Mouse (Mus musculus) activated CD4-positive, CD25-positive, alpha-beta regulatory T cell, adult 4 months (primary cell): Measurements from ENCODE around the gene Ubxn1. TPM values are rescaled to one million over a fixed set of nuclear protein-coding genes. Genes with fewer than 3 reads are reported as not detected.
"Not testable (repeated sequence)": the region's sequence is repeated elsewhere in the genome, so short reads cannot be mapped to it uniquely, and the experiment has no call there.

ENCODE experiments used
- ATAC-seq: one replicate; pipeline ENCODE4 v1.8.0; 2017
- polyA plus RNA-seq, 2 experiments: library from polyadenylated mRNA; unstranded; fragments of 100-300 nt; shearing (Covaris generic); gene quantifications; one replicate each; pipeline ENCODE4 v1.2.1; 2017

Gene Ubxn1
- polyA plus RNA-seq, 2 experiments from 2014 or later, result 62.6 to 75.9 TPM

- ATAC-seq, result no peak
These were observed 13.6 kb upstream of the Ubxn1 start for GRCm38 (mm10) chr19:8857689-8858088.

DNA sequence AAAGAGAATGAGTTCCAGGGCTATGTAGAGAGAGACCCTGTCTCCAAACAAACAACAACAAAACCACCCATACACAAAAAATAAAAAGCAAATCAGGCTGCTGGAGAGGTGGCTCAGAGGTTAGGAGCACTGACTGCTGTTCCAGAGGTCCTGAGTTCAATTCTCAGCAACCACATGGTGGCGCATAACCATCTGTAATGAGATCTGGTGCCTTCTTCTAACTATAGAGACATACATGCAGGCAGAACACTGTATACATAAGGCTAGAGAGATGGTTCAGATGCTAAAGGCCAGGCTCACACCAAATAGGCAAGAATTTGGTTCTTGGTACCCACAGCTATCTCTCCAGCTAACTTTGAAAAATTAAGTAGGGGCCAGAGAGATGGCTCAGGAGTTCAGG, 12.3 kb upstream of the Ubxn1 start:
- ATAC-seq, result no peak

DNA sequence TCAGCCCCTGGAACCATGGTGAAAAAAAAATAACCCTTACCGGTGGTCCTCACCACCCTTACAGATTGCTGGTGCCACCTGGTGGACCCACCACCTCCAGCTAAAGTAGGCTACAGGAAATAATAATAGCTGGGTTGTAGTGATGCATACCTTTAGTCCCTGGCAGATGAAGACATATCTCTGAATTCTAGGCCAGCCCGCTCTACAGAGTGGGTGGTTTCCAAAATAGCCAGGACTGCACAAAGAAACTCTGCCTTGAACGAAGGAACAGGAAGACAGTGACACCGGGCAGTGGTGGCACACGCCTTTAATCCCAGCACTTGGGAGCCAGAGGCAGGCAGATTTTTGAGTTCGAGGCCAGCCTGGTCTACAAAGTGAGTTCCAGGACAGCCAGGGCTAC, 7.0 kb upstream of the Ubxn1 start:
- no peak for ATAC-seq

GRCm38 (mm10) chr19:8870381-8870780, 915 bp upstream of the Ubxn1 start:
- not testable (repeated sequence) for ATAC-seq

DNA sequence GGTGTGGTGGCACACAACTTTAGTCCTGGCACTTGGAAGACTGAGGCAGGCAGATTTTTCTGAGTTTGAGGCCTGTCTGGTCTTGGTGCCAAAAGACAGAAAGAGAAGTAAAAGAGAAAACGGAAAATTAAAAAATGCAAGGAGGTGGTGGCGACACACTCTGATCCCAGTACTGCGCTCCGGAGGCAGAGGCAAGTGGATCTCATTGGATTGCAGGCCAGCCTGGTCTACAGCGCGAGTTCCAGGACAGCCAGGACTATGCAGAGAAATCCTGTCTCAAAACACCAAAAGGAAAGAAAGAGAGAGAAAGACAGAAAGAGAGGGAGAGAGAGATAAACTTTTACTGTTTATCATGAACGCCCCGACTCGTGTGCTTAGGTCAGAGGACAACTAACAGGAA, 458 bp upstream of the Ubxn1 start:
- ATAC-seq, result no peak

DNA sequence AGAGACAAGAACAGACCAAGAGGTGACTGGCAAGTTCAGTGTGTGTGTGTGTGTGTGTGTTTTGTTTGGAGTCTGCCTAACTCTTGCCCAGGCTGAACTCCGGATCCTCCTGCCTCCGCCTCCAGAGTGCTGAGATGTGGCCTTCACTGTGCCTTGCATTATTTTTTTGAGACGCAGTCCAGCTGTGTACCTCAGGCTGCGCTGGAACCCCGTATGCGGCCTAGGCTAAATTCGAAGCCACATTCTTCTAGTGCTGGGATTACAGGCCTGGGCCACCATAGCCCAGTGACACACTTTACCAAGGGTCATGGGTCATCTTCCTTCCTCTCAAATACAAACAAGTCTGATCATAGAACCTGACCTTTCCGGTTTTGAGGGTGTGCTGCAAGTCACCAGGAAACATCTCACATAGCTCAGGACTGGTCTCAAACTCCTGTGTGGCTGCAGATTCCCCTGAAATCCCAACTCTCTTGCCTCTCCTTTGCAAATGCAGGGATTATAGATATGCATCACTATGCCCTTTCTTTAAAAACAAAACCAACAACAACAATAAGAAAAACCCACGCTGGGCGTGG, 1.1 kb downstream of the Ubxn1 start:
- no peak for ATAC-seq

GRCm38 (mm10) chr19:8875031-8875430, 3.7 kb downstream of the Ubxn1 start:
- ATAC-seq, result no peak

DNA sequence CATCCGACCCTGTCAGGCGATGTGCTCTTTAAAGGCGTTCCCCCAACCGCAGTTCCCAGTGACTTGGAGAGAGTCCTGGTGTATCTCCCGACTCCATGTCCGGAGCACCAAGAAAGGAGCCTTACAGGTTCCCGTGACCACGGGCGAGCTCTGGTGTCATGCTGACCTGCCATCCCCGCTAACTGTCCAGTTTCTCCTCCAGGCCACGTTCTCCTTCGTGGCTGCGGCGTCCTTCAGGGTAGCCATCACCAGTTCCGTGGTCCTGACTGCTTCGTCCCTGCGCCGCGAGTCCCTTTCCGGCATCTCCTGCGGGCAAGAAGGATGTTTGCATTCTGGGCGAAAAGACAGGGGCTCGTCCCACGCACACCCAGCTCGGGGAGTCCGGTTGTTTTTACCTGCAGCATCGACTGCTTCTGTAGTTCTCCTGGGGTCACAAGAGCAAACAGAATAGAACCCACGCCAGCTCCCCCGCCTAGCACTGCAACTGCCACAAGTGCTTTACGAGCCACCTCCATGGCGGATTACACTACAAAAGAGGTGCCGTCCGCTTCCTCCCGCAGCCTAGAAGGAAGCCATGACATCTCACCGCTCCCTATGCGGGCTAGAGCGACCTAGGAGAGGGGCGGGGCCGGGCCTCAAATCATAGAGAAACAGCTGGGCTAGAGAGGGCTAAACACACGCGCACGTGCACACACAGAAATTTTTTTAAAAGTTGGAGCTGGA, 9.2 kb downstream of the Ubxn1 start, which contains the start of gene Uqcc3:
TSS of gene Uqcc3 (minus strand) at position 613 of the 723 bp plus-strand sequence.
- ATAC-seq, result peak; percentile 95

DNA sequence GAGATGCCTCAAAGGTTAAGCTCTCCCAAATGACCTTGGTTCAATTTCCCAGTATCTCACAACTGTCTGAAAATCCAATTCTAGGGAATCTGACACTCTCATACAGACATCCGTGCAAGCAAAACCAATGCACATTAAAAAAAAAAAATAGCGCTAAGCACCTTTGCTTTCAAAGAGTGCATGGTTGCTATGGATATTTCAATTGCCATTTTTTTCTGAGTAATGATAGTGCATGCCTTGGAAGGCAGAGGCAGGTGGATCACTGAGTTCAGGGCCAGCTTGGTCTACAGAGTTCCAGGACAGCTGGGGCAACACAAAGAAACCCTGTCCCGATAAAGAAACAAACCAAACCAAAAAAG, 9.7 kb downstream of the Ubxn1 start:
- peak; percentile 36 for ATAC-seq

- no peak for ATAC-seq
These were observed 12.3 kb downstream of the Ubxn1 start, which contains the start of the genes Lbhd1 and Gm49403 for GRCm38 (mm10) chr19:8883616-8884015. TSS of gene Lbhd1 (plus strand) at chr19:8883732. TSS of gene Gm49403 (plus strand) at chr19:8883930.

GRCm38 (mm10) chr19:8886916-8887584, 15.8 kb downstream of the Ubxn1 start:
- no peak for ATAC-seq

- no peak for ATAC-seq
These were observed 16.5 kb downstream of the Ubxn1 start for GRCm38 (mm10) chr19:8887585-8888463.

- ATAC-seq, result peak; percentile 87
These were observed 17.5 kb downstream of the Ubxn1 start, which contains the start of the genes 1810009A15Rik and Gm49416 for GRCm38 (mm10) chr19:8888511-8889385. TSS of gene 1810009A15Rik (plus strand) at chr19:8888853. TSS of gene Gm49416 (plus strand) at chr19:8888926.

- ATAC-seq, result peak; percentile 15
These were observed 21.8 kb downstream of the Ubxn1 start, which contains the start of gene Ints5 for GRCm38 (mm10) chr19:8892829-8893766. TSS of gene Ints5 (plus strand) at chr19:8893005.

DNA sequence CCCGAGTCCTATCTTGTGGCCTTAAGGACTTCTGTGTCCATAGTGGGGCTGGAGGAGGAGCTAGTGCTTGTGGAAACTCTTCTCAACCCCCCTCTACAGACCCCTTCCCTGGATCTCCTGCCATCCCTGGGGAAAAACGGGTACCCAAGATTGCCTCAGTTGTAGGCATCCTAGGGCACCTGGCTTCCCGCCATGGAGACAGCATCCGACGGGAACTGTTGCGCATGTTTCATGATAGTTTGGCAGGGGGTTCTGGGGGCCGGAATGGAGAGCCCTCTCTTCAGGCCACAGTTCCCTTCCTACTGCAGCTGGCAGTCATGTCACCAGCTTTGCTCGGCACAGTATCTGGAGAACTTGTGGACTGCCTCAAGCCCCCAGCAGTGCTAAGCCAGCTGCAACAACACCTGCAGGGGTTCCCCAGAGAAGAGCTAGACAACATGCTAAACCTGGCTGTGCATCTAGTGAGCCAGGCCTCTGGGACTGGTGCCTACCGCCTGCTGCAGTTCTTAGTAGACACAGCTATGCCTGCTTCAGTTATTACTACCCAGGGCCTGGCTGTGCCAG, 24.2 kb downstream of the Ubxn1 start:
- ATAC-seq, result no peak

DNA sequence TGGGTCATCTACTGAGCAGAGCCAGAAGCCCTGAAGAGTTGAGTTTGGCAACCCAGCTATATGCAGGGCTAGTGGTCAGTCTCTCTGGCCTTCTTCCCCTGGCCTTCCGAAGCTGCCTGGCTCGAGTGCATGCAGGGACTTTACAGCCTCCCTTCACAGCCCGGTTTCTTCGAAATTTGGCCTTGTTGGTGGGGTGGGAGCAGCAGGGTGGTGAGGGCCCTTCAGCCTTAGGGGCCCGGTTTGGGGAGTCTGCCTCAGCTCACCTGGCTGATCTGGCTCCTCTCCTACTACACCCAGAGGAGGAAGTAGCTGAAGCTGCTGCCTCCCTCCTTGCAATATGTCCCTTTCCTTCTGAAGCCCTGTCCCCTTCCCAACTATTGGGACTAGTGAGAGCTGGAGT, 24.9 kb downstream of the Ubxn1 start:
- not testable (repeated sequence) for ATAC-seq

DNA sequence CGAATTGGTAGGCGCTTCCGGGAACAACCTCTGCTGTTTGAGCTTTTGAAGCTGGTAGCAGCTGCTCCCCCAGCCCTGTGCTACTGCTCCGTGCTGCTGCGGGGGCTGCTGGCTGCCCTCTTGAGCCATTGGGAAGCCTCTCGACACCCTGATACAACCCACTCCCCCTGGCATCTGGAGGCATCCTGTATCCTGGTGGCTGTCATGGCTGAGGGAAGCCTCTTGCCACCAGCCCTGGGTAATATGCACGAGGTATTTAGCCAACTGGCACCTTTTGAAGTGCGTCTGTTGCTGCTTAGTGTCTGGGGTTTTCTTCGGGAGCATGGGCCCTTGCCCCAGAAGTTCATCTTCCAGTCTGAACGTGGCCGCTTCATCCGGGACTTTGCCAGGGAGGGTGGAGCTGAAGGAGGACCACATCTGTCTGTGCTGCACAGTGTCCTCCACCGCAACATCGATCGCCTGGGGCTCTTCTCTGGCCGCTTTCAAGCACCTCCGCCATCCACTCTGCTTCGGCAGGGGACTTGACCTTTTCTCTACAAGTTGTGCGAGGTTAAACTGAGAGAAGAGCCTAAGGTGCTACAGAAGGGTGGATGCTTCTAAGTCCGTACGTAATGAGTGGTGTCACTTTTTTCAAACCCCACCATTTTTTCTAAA, 26.0 kb downstream of the Ubxn1 start:
- not testable (repeated sequence) for ATAC-seq

GRCm38 (mm10) chr19:8897865-8898495, 26.7 kb downstream of the Ubxn1 start, which contains the start of gene Ganab:
TSS of gene Ganab (plus strand) at chr19:8898071.
- peak; percentile 98 for ATAC-seq

- no peak for ATAC-seq
These were observed 27.3 kb downstream of the Ubxn1 start for GRCm38 (mm10) chr19:8898576-8898975.
